Mouse (Mus musculus): ENCODE data around the gene Vmn2r96. TPM values are rescaled to one million over a fixed set of nuclear protein-coding genes. Genes with fewer than 3 reads are reported as not detected.

Gene Vmn2r96
- total RNA-seq (2023) = 1 to 10 TPM; 1.8 to 4.1 TPM

DNA sequence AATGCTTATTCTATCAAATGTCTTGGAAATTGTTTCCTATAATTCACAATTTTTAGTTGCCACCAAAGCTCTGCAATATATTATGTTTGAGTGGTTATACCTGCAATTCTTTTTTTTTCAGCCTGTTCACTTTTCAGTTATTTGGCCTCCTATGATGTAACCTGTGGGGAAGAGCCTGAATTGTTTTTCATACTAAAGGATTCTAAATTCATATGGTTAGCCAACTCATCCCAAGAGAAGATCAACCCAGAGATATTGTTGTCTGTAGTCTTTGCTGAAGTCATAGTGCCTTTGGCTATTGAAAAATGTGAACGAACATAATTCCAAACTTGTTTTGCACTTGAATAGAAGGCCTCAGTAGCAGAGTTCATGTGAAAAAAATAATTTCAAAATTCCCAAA, at the start of gene Vmn2r96:
TSS of gene Vmn2r96 (plus strand) at position 301 of the 400 bp plus-strand sequence.

Other genes starting within 250 kb of the Vmn2r96 start
- gene Vmn2r95, start 149.1 kb upstream of the Vmn2r96 start, total RNA-seq (2023) = not detected

Measured in neutrophil, adult 59 days (primary cell).